16 mouse cellular contexts compared by ENCODE assay signal in the genomic region with DNA sequence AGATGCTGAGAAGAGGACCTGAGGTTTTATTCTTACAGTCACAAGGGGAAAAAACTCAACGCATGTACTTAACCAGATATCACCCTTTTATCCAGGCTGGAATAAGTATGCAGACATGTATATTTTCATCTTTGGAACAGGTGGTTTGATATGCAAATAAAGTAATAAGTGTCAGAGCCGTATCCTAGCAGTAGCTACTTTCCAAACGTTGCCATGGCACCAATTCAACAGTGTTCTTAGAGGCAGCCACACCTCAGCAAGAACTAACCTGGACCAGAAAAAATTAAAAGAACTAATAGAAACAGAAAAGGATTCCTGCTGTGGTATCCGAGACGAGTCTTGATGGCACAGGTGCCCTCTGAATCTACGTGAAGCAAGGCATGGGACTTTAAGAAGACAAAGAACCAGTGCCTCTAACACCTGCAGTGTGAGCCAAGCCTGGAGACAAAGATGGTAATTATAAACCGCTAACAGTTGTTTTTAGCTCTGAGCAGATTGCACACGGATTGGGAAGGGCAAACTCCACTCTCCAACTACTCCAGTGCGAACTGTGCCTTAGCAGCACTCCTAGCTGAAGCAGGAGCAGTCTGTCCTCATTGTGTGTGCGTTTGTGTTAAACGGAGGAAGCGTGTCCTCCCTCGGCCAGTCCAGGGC. TPM values are rescaled to one million over a fixed set of nuclear protein-coding genes. Genes with fewer than 3 reads are reported as not detected.
DNase-seq lines count a peak whose midpoint lies in the region; ATAC-seq lines count a peak whose summit lies in the region.
"Had no signal": no experiment of that assay in that cellular context is flagged by ENCODE, and none has a peak within 500 bp of the region (broad histone marks: within the 10 kb centered on the region; RNA-seq: fewer than 3 reads in every experiment).

A gene (plus strand): TSS at position 240 of the 654 bp plus-strand sequence.

- no peak within 1 kb of the TSS for H3K4me3 ChIP-seq in hindbrain, embryonic 16.5 days (ENCODE audit: low read length)
- no peak within 1 kb of the TSS for H3K4me3 ChIP-seq in hindbrain, embryonic 11.5 days (ENCODE audit: low read depth, low read length)
- H3K4me3 ChIP-seq: embryonic facial prominence, embryonic 13.5 days; midbrain, embryonic 12.5 days had no signal

- H3K27me3 ChIP-seq in hindbrain, embryonic 16.5 days (replicated peaks; ENCODE audit: control insufficient read depth, insufficient read depth, low read length): no peaks in the 10 kb centered on the region
- H3K27me3 ChIP-seq in hindbrain, embryonic 11.5 days (ENCODE audit: control insufficient read depth, insufficient read depth, low read length): no peaks in the 10 kb centered on the region
- H3K27me3 ChIP-seq: CH12.LX; embryonic facial prominence, embryonic 13.5 days; midbrain, embryonic 12.5 days had no signal

- no peak within 1 kb of the TSS for H3K27ac ChIP-seq in hindbrain, embryonic 16.5 days (ENCODE audit: low read depth, low read length)
- no peak within 1 kb of the TSS for H3K27ac ChIP-seq in hindbrain, embryonic 11.5 days (ENCODE audit: low read depth, low read length)
- H3K27ac ChIP-seq: embryonic facial prominence, embryonic 13.5 days; midbrain, embryonic 12.5 days had no signal

- no peak within 1 kb of the TSS for H3K9ac ChIP-seq in hindbrain, embryonic 16.5 days (ENCODE audit: low read depth, low read length)
- no peak within 1 kb of the TSS for H3K9ac ChIP-seq in hindbrain, embryonic 11.5 days (ENCODE audit: low read depth, low read length)
- H3K9ac ChIP-seq: embryonic facial prominence, embryonic 13.5 days; midbrain, embryonic 12.5 days had no signal

- no peak within 1 kb of the TSS for H3K4me2 ChIP-seq in hindbrain, embryonic 16.5 days (ENCODE audit: low read length)
- H3K4me2 ChIP-seq in hindbrain, embryonic 11.5 days (replicated peaks; ENCODE audit: low read depth, low read length): no peak within 1 kb of the TSS
- H3K4me2 ChIP-seq: embryonic facial prominence, embryonic 13.5 days; midbrain, embryonic 12.5 days had no signal

- 50% methylated on average over 13 of the region's 13 CpGs for WGBS in hindbrain, embryonic 16.5 days
- WGBS in hindbrain, embryonic 11.5 days: 74% methylated on average over 13 of the region's 13 CpGs

- H3K9me3 ChIP-seq in hindbrain, embryonic 16.5 days (ENCODE audit: control insufficient read depth, low read length): no peaks in the 10 kb centered on the region
- H3K9me3 ChIP-seq in hindbrain, embryonic 11.5 days (ENCODE audit: control insufficient read depth, low read length): no peaks in the 10 kb centered on the region
- H3K9me3 ChIP-seq: embryonic facial prominence, embryonic 13.5 days; midbrain, embryonic 12.5 days had no signal

- peak; percentile 49; the same call in 1 of the 2 replicates for ATAC-seq in hindbrain, embryonic 16.5 days
- ATAC-seq in hindbrain, embryonic 11.5 days (ENCODE audit: low FRiP score): no peak

- no peak for DNase-seq in hindbrain, embryonic 11.5 days (ENCODE audit: low spot score)
- DNase-seq in lung, postnatal 36 days: peak; percentile 30
- DNase-seq in lung, postnatal 10 days: no peak
- peak; percentile 43 to 67 for DNase-seq in frontal cortex, adult 2 months (ENCODE audit: extremely low spot score in 1 of 2, low spot score in 1 of 2)
- peak; percentile 64 to 80 for DNase-seq in right cerebral cortex, postnatal 10 days (ENCODE audit: low spot score in 2 of 2)
- no peak for DNase-seq in thymus, postnatal 25 days
- no peak for DNase-seq in spleen, adult 12 weeks (ENCODE audit: low spot score)
- DNase-seq: cerebellum, adult 9-11 months; gastrocnemius, postnatal 10 days; kidney, postnatal 10 days had no signal

- peaks cover 5% of the 10 kb centered on the region for H3K4me1 ChIP-seq in hindbrain, embryonic 16.5 days (ENCODE audit: control insufficient read depth, insufficient read depth, low read depth, low read length)
- H3K4me1 ChIP-seq in hindbrain, embryonic 11.5 days (replicated peaks; ENCODE audit: control insufficient read depth, insufficient read depth, low read length): no peaks in the 10 kb centered on the region
- H3K4me1 ChIP-seq: embryonic facial prominence, embryonic 13.5 days had no signal

- H3K36me3 ChIP-seq in hindbrain, embryonic 16.5 days (ENCODE audit: control insufficient read depth, insufficient read depth, low read length): no peaks in the 10 kb centered on the region
- H3K36me3 ChIP-seq in hindbrain, embryonic 11.5 days (ENCODE audit: control insufficient read depth, insufficient read depth, low read length): no peaks in the 10 kb centered on the region
- H3K36me3 ChIP-seq: embryonic facial prominence, embryonic 13.5 days; midbrain, embryonic 12.5 days had no signal

RNA-seq across cellular contexts. Expression of the gene that starts here (rescaled TPM):
- polyA plus RNA-seq in hindbrain, embryonic 16.5 days (2015; fragmentation: Nextera tagmentation; extraction: Ambion mirVana): 0.13 TPM in 1 of 2 replicates, not detected in the other
- polyA plus RNA-seq in hindbrain, embryonic 11.5 days (2014; fragmentation: Nextera tagmentation; extraction: Ambion mirVana): not detected in 2 replicates
- not detected in 2 replicates for polyA plus RNA-seq in frontal cortex, adult 2 months (2012; rRNA removed)
- polyA plus RNA-seq: embryonic facial prominence, embryonic 13.5 days; heart, postnatal 0 days; limb, embryonic 14.5 days; midbrain, embryonic 12.5 days had no signal

Comparison
In these comparisons a context has a peak if more than half of its experiments do, and no peak if none do; other contexts are left out.
1. DNase-seq: peak in lung, postnatal 36 days (single experiment) and right cerebral cortex, postnatal 10 days (2 of 2); none in hindbrain, embryonic 11.5 days (single experiment), lung, postnatal 10 days (single experiment), thymus, postnatal 25 days (single experiment) and spleen, adult 12 weeks (single experiment).
2. Peak in ATAC-seq in hindbrain, embryonic 16.5 days; RNA of the gene not detected or under 1 TPM.
3. Peak in DNase-seq in frontal cortex, adult 2 months; RNA of the gene not detected or under 1 TPM.